Mouse (Mus musculus): ENCODE results near the gene Dok3. TPM values are rescaled to one million over a fixed set of nuclear protein-coding genes. Genes with fewer than 3 reads are reported as not detected.

The Dok3 gene
- total RNA-seq, 2 experiments from 2014 or later, result 7.1 to 31.4 TPM

DNA sequence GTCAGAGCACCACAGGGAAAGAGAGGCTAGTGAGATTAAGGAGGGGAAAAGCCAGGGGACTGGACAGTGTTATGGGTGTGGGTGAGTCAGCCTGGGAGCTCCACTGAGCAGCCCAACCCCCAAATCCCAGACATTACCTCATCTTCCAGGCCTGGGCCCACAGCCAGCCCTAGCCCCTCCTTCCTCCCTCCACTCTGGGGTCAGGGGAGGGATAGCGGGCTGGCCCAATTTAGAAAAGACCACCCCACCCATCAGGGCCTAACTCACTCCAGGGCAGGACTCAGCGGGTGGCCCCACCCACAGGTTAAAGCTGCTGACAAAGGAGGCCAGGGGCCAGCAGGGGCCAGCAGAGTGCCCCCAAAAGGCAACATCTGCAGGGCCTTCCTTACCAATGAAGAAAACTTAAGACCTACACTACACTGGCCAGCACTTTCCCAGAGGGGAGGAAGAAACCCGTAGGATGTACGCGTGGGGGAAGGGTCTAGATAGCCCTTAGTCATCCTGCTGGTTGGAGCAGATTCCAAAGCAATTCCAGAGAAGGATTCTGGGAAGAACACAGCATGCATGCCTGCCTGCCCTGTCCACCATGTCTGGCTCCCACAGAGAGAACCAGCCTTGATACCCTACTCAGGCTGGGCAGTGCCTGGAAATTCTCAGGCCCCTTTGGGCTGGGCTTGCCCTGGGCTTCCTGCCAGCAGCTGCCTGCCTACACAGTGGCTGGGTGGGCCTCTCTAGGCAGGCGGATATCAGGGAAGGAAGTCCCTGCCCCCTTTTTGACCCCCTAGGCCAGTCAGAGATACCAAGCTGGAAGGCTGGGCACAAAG is 18.2 kb downstream of the Dok3 start:
- no peak for ATAC-seq (replicated peaks; ENCODE audit: low FRiP score, poor library complexity, severe bottlenecking)

DNA sequence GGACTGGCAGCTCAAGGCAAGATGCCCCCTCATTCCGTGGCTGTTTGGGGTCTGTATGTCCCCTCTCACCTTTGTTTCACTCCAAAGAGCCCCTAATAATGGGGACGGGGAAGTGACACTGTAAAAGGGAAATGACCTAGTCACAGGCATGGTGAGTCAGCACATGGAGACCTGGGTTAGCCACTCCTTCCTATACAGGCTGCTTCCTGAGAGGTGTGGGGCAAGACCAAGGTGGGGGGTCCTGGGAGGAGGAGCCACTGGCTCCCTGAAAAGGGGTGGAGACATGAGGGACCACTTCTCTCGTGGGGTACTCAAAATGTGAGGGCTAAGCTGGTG is 18.8 kb downstream of the Dok3 start:
- ATAC-seq (replicated peaks; ENCODE audit: low FRiP score, poor library complexity, severe bottlenecking), result no peak

DNA sequence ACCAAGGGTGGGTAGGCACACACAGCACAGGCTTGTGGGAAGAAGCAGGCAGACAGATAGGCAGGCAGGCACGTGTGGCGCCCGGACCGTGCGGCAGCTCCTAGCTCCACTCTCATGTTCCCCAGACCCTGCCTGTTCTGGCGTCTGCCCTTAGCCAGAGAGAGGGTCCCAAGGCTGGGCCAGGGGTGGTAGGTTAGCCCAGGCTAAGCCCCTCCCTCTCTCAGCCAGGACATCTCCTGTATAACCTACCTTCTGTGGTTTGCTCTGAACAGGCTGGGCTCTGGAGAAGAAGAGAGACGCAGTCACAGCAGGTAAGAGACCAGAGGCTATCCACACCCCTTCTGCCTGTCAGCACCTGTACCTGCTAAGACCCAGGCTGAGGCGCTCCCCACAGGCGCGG is 20.6 kb downstream of the Dok3 start:
- no peak for ATAC-seq (replicated peaks; ENCODE audit: low FRiP score, poor library complexity, severe bottlenecking)

DNA sequence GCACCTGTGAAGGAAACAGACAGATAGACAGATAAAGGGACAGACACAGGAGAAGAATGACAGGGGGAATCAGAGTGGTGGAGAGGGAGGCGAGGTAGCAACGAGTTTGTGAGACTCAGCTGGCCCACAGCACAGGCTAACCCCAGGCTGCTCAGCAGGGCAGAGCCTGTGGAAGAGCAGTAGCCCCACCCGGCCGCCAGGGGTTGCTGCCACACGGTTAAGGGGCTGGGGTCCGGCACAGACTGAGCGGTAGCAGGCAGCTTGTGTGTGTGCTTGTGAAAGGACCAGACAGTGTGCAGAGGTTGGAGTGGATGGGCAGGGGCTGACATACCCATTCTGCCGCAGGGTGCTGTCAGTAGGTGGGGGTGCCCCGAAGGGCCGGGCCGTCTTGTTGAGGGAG is 21.2 kb downstream of the Dok3 start:
- ATAC-seq (replicated peaks; ENCODE audit: low FRiP score, poor library complexity, severe bottlenecking), result no peak

DNA sequence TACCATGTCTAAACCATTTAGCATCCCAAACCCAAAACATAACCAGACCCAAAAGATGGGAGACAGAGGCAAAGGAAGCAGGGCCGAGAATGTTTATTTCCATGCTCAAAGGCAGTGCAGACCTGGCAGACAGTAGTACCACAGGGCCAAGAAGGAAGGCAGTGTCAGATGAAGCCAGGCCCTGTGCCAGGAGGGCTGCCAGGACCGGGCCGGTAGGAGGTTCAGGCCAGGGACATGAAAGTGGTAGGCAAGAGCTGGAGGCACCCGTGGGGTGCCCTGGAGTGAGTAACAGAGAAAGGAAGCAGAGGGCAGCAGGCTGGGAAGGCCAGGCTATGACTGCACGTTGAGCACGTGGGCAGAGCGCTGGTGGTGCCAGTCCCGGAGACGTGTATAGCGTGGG is 22.4 kb downstream of the Dok3 start:
- ATAC-seq (replicated peaks; ENCODE audit: low FRiP score, poor library complexity, severe bottlenecking), result no peak

DNA sequence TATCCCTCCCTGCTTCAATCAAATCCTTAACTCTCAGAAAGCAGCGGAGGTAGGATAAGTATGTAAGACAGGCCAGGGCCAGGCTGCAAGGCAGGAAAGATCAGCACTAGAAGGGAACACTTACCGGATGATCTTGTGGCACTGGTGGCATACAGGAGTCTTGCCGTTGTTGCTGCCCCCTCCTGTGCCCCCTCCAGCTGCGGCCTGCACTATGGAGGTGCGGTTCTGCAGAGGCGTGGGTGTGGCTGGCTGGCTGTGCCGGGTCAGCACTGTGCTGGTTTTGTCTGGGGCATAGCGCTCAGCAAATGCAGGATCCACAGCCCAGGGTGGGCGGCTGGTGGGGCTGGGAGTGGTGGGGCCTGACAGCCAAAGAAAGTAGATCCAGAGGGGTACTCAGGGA is 23.3 kb downstream of the Dok3 start:
- ATAC-seq (replicated peaks; ENCODE audit: low FRiP score, poor library complexity, severe bottlenecking), result no peak

DNA sequence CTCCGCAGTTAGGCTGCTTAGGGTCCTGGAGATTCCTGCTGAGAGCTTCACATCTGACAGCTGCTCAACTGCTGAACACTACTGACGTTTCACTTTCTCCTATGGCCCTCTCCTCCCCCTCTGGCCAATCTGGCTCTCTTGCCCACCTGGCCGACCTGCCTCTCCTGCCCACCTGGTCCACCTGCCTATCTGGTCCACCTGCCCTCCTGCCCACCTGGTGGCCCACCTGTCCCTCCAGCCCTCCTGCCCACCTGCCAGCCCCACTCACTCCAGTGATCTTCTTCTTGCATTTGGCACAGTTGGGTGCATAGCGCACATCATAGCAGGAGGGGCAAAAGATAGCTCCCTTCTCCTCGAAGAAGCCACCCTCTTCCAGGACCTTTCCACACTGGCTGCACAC is 24.7 kb downstream of the Dok3 start:
- ATAC-seq (replicated peaks; ENCODE audit: low FRiP score, poor library complexity, severe bottlenecking), result no peak

DNA sequence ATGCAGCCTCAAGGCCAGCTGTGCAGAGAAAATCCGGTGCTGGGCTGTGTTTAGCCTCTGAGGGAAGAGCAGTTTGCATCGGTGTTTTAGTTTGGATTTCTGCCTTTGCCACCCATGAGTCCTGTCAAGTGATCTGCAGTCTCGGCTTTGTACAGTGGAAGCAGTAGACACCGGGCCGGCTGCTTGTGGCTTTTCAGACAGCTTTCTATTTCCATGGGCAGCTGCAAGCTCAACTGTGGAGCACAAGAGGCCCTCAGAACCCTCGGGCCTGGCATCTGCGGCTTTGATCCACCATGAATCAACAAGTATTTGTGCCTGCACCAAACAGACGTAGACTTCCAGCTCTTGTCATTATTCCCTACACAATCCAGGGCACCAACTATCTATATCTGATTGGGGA is 26.7 kb downstream of the Dok3 start:
- no peak for ATAC-seq (replicated peaks; ENCODE audit: low FRiP score, poor library complexity, severe bottlenecking)

DNA sequence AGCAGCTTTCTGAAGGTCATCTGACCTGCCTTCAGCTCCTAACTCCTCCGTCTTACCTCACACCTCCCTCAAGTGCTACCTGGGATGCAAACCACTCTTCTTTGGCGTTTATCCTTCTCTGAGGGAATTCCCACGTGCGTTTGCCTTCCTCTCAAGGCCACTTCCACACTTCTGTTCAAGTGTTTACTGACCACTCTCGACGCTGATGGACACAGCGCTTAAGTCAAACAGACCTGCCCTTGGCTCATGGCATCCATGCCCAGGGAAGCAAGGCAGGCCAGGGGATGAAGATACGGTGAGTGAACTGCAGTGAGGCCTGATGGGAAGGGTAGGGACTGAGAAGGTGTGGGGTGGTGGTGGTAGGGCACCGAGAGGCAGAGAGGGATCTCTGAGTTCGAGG is 28.5 kb downstream of the Dok3 start:
- ATAC-seq (replicated peaks; ENCODE audit: low FRiP score, poor library complexity, severe bottlenecking), result no peak

DNA sequence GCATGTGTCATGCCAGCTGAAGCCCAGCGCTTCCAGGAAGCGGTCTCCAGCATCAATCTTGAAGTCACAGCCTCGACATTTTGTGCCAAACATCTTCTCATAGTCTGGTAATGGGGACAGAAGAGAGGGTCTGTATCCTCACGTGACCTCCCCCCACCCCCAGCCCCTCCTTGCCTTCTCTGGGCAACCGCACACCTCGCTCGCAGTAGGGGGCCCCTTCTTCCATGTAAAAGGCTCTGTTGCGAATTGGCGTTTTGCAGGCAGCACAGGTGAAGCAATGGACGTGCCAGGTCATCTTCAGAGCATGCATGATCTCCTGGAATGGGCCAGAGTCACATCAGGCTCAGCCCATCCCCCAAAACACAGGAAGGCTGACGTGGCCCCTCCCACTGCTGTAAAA is 30.2 kb downstream of the Dok3 start:
- no peak for ATAC-seq (replicated peaks; ENCODE audit: low FRiP score, poor library complexity, severe bottlenecking)

DNA sequence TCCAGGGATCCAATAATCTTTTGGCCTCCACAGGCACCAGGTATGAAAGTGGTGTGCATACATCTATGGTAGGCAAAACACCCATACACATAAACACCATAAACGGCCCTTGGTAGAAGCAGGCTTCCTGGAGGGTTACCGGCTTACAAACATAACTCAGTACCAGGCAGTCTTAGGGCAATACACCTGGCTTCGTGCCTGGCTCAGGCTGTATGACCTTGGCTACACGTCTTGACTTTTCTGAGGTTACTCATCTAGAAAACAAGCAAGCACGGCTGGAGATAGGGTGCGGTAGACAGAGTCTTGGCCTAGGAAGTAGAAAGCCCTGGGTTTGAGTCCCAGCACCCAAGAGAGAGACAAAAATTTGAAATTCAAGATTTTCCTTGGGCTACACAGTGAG is 32.4 kb downstream of the Dok3 start:
- ATAC-seq (replicated peaks; ENCODE audit: low FRiP score, poor library complexity, severe bottlenecking), result no peak

DNA sequence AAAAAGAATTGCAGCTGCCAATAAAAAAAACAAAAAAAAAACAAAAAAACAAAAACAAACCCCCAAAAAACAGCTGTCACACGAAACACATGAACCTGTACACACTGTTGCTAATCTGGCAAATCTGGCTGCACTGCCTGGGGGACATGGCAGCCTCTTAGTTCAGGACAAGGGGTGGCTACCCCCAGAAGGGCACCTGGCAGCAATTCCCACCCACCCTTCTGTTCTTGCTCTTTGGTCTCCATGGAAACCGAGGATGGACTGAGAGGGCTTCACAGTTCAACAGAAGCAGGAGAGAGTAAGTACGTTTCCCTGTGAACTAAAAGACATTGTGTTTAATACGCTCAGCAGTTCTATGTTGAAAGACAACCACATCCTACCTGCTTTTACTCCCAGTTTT is 33.4 kb downstream of the Dok3 start:
- no peak for ATAC-seq (replicated peaks; ENCODE audit: low FRiP score, poor library complexity, severe bottlenecking)

DNA sequence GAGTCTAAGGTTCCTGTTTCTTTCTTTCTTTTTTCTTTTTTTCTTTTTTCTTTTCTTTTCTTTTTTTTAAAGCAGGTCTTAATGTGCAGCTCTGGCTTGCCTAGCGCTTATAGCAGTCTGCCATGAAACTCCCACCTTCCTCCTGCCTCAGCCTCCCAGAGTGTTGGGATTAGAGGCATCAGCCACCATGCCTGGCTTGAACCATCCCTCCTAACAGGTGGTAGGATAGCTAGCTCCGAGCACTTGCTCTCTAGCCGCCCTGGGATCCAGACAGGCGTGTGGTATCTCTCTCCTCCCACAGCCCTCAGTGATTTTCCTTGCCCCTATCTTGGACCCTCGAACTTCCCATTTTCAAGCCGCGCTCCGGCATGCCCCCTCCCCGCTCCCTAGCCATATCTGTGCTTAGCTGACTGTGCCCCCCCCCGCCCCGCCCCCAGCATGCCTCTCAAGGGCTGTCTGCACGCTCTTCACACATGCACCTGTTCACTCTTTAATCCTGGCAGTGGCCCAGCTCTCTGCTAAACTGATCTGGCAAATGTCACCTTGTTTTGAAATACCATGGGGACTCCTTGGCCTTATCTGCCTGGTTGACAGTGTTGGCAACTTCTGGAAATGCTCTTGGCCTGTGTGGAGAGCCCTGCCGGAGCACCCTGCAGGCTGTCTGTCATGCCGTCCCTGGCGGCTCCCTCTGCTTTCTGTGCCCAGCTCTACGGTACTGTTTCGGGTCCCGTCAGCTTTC is 34.0 kb downstream of the Dok3 start:
- no peak for ATAC-seq (replicated peaks; ENCODE audit: low FRiP score, poor library complexity, severe bottlenecking)

DNA sequence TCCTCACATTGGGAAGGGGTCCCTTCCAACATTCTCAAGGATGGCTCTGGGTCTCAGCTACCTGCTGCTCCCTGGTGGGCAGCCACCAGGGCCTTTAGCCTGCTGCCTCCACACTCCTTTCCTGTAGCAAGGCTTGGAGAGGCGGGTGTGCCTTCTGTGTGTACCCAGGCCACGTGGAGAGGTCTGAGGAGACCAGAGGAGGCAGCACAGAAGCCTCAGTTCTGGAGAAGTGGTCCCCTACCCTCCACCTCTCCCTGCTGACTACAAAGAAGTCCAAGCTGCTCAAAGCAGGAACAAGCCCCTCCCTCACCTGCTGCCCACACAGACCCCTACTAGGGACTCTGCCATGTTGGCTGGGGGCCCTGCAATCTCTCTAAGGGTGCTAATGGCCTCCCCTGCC is 34.8 kb downstream of the Dok3 start:
- no peak for ATAC-seq (replicated peaks; ENCODE audit: low FRiP score, poor library complexity, severe bottlenecking)

DNA sequence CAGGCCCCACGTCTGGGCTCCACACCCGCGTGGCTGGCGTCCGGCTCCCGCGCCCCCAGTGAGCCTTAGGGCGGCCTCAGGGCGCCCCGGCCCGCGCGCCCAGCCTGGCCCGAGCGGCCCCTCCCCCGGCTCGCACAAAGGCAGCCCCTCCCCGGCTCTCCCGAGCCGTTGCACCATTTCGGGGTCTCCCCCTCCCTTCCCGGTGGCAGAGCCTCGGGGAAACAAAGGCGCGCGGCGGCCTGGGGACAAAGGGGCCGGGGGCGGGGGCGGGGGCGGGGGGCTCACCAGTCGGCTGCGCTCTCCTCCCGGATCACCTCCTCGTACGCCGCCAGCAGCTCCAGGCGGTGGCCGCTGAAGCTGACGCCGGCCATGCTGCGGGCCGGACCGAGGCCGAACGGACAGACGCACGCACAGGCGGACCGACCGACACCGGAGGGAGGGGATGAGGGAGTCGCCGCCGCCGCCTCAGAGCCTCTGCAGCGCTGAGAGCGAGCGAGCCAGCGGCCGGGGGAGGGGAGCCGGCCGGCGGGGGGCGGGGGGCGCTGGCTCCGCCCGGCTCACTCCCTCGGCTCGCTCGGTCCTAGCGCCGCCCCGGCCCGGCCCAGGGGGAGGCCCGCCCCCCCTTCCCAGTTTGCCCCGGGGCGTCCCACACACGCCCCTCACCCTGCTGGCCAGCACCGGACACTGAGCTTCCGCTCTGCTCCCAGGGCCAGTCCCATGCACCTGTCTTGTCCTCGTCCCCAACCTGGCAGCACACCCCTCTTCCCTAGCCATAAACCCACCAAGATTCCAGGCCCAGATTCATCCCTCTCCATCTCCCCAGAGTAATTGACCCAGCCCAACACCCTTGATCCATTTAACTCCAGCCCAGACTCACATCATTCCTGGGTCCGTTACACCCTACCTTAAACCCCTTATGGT is 41.3 kb downstream of the Dok3 start, which contains the start of gene Dbn1:
TSS of gene Dbn1 (minus strand) at position 534 of the 921 bp plus-strand sequence.
- no peak for ATAC-seq (replicated peaks; ENCODE audit: low FRiP score, poor library complexity, severe bottlenecking)

DNA sequence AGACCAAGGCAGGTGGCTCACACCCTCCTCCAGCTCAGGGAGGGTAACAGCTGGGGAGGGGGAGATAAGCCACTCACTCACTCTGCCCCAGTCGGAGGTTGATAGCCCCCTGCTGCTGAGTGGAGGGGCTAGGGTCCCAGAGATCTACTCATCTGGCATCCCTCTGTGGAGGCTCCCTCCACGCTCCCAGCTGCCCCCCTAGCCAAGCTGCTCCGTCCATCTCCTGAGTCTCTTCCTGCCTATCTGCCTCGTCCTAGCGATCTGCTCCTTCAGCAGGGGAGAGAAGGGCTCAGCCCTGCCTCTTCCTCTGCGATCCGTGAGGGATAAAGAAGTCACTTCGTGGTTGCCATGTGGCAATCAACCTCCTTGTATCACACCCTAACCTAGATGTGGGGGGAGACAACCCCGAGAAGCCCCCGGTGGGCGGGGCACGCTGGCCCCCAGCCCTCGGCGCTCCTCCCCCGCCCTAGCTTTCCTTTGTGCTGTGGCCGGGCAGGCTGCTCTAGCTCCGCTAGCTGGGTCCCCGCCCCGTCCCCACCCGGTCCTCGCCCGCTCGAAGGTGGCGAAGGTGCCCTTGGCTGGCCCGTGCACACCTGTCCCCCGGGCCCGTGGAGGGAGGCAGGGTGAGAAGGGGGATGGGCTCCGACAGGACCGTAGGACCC is 42.0 kb downstream of the Dok3 start:
- ATAC-seq (replicated peaks; ENCODE audit: low FRiP score, poor library complexity, severe bottlenecking), result no peak

DNA sequence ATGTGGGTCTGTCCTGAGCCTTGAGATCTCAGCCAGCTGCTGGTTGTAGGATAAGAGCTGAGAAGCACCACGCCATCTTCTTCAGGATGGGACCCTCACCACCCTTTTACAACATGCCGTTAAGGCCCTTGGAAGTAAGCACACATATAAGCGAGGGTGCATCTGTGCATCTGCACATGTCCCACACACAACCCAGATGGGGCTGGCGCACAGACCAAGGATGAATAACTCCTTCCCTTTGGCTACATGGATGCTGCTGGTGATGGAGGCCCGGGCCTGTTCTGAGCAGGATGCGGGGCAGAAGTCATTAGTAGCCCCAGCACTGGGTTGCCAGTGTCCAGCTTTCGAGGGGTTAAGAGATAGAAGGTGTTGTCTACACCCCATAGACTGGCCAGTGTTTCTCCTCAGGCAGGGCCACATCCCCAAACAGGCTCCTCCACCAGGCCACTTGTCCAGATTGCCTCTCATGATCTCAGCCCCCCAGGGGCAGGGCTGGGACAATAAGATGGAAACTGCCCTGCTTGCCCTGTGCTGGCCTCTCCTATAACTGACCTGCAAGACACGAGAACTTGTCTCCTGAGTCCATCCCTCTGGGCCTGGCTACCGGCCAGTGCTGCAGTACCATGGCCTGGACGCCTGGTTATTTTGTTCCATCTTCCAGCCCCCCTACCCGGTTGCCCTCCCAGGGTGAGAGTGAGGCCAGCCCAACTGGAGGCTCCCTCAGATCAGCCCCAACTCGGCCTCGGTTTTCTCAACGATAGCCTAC is 42.9 kb downstream of the Dok3 start:
- 0 out of 2 replicates have a peak, but pooled peaks have one; percentile 16 for ATAC-seq (replicated peaks; ENCODE audit: low FRiP score, poor library complexity, severe bottlenecking)

DNA sequence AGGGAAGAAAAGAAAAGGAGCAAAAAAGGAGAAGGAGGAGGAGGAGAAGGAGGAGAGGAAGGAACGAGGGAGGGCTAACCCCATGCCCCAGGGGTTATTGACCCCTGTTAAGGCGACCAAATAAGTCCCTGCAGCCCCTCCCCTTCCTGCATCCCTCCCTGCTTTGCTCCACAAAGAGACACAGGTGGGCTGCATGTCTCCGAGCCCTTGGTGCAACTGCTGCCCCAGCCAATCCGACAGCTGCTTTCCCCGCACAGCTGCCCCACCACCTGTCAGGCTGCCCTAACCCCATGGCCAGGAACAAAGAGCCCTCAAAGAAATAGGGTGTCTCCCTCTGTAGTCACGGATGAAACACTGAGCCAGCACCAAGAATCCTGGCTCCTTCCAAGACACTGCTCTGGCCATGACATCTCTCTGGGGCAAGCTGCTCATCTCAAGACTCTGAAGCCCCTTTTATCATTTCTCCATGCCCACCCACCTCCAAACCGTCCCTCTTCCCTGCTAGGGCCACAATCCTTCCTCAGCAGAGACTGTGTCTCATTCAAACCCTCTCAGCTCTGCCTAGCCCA is 44.5 kb downstream of the Dok3 start:
- ATAC-seq (replicated peaks; ENCODE audit: low FRiP score, poor library complexity, severe bottlenecking), result no peak

DNA sequence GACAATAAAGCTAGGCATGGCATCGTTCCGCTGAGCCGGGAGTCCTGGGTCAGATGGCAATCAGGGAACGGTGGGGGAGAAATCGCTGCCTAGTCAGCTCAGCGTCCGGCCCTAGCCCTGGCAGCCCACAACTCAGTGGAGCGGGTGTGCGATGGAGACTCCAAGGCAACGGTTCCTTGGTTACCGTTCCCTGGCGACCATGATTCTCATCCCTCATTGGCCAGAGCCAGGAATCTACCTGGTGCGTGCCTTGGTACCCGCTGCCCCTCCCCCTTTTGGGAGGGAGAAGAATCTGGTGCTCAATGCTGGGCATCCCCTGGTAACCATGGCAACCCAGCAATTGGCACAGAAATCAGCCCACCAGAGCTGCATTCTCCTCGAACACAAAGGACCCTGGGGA is 45.5 kb downstream of the Dok3 start:
- no peak for ATAC-seq (replicated peaks; ENCODE audit: low FRiP score, poor library complexity, severe bottlenecking)

Measured in erythroid progenitor cell, adult 5-6 weeks (primary cell).